Mouse (Mus musculus) gastrocnemius, adult 8-10 months (tissue): ENCODE results near the gene Acadl. TPM values are rescaled to one million over a fixed set of nuclear protein-coding genes. Genes with fewer than 3 reads are reported as not detected.

Experiments used
- DNase-seq, 2 experiments: peaks; one replicate each; pipeline ENCODE4 v3.0.0; 2022; ENCODE audit warnings: low spot score in 2 of 2
- total RNA-seq, 4 experiments: library from RNA; stranded (reverse); gene quantifications; 2 replicates each; pipeline ENCODE4 v1.2.4; 2022

Acadl gene
- total RNA-seq, 4 experiments from 2014 or later, result 221 to 291 (median 229) TPM

DNA sequence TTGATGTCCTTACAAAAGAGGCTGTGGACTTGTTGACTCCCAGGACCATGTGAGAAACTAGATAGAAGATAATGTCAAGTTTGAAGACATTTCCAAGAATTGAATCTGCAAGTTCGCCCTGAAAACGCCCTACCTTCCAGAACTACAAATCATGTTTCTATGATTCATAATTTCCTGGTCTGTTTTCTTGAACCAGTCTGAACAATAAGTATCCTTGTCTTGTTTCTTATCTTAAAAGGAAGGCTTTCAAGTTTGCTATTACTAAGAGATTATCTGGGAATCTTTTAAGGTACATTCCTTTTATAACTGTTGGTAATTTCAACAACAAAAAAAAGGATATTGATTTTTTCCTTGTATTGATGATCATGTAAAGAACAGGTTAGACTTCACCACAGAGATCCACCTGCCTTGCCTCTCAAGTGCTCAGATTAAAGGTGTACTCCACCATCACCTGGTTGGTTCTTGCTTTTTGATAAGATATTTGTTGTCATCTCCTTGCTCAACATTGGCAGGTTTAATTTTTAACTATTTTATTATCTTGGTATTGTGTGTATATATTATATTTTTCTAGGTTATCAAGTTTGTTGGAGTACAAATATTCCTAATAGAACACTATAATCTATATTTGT lies 70.1 kb downstream of the Acadl start:
- DNase-seq, result no peak

DNA sequence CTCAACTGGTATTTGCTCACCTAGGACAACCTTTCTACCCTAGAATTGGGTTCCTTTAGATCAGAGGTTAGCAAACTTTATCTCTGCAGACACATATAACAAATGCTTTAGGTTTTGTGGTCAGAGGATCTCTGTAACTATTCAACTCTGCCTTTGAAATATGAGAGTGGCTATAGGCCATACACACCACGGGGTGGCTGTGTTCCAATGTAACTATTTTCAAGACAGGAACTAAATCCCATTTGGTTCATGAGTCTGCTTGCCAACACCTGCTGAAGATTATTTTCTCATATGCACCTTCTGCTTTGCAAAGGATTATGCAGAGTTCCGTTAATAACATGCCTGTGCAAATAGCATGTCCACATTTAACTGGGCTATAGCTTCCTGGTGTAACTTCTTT lies 80.8 kb downstream of the Acadl start:
- no peak for DNase-seq

GRCm38 (mm10) chr1:66781027-66781426 lies 82.0 kb downstream of the Acadl start:
- DNase-seq, result no peak

Other genes with a start within 250 kb of the Acadl start
- 10 to 100 TPM in 2 of 4 experiments, 1 to 10 TPM in 2; 9.2 to 14.0 (median 10.3) TPM for gene Rpe, start 162.4 kb downstream of the Acadl start, total RNA-seq
- 10 to 100 TPM; 21.4 to 24.1 (median 23.0) TPM for gene Kansl1l, start 45.7 kb downstream of the Acadl start, total RNA-seq
- over 10,000 TPM; 15,323 to 21,985 (median 20,714) TPM for gene Myl1, start 82.1 kb upstream of the Acadl start, total RNA-seq
- gene Lancl1, start 175.6 kb upstream of the Acadl start, total RNA-seq, result 10 to 100 TPM; 35.2 to 41.6 (median 38.1) TPM